Mouse (Mus musculus) intestine, postnatal 0 days (tissue): ENCODE measurements at regions not wholly inside any gene's neighbourhood (a gene's known extent, or its start where the extent isn't known, plus 50 kb on each side); places are given as distances from the start of the nearest gene placed in this dataset.

Experiments
- ATAC-seq: fragments of 200-750 bp; cut with Nextera tagmentation; 2 replicates; pipeline ENCODE4 v1.8.0; 2017; ENCODE audit warnings: mild to moderate bottlenecking, moderate TSS enrichment, moderate library complexity
- H3K27ac ChIP-seq: fragments of 300-500 bp; sonication (generic); 2 replicates; pipeline ENCODE4 v1.5.1; 2014; ENCODE audit warnings: mild to moderate bottlenecking, low read depth, low read length, moderate library complexity
- H3K27me3 ChIP-seq: fragments of 300-500 bp; sonication (generic); replicated peaks from 2 replicates; pipeline ENCODE4 v1.6.1; 2014; ENCODE audit warnings: low read length, mixed read lengths; ENCODE audit not compliant: control insufficient read depth, insufficient read depth
- H3K36me3 ChIP-seq: fragments of 300-500 bp; sonication (generic); 2 replicates; pipeline ENCODE4 v1.6.1; 2014; ENCODE audit warnings: mild to moderate bottlenecking, moderate library complexity; ENCODE audit not compliant: control insufficient read depth, insufficient read depth
- H3K4me1 ChIP-seq: fragments of 300-500 bp; sonication (generic); replicated peaks from 2 replicates; pipeline ENCODE4 v1.6.1; 2014; ENCODE audit warnings: antibody characterized with exemption, low read length, mixed read lengths; ENCODE audit not compliant: control insufficient read depth, insufficient read depth
- H3K4me2 ChIP-seq: fragments of 300-500 bp; sonication (generic); replicated peaks from 2 replicates; pipeline ENCODE4 v1.6.1; 2014; ENCODE audit warnings: low read depth, mild to moderate bottlenecking, moderate library complexity
- H3K4me3 ChIP-seq: fragments of 300-500 bp; sonication (generic); 2 replicates; pipeline ENCODE4 v1.5.1; 2014; ENCODE audit warnings: low read depth, low read length
- H3K9ac ChIP-seq: fragments of 300-500 bp; sonication (generic); 2 replicates; pipeline ENCODE4 v1.6.1; 2014; ENCODE audit warnings: mild to moderate bottlenecking, low read depth, low read length
- H3K9me3 ChIP-seq: fragments of 300-500 bp; sonication (generic); 2 replicates; pipeline ENCODE4 v1.6.1; 2016; ENCODE audit warnings: mixed run types; ENCODE audit not compliant: control insufficient read depth
- CTCF ChIP-seq: sonication (generic); IDR thresholded peaks from 2 replicates; pipeline ENCODE4 v1.5.1; 2016; ENCODE audit warnings: low read depth, mild to moderate bottlenecking, control low read depth, antibody characterized with exemption, moderate library complexity
- WGBS: fragments of 180-500 bp; shearing (Covaris S2); extraction: QIAGEN DNeasy Blood & Tissue Kit; methylation state at CpG from one replicate; pipeline ENCODE4 v1.1.7; 2014; 5-methylcytosine and 5-hydroxymethylcytosine counted together

- no peak for ATAC-seq
- Histone ChIP-seq H3K4me3 (no peak overlapping the region), H3K4me2 (no peak overlapping the region), H3K36me3 (no peaks in the 10 kb centered on the region), H3K9ac (no peak overlapping the region), H3K4me1 (no peaks in the 10 kb centered on the region), H3K9me3 (no peaks in the 10 kb centered on the region), H3K27ac (no peak overlapping the region), H3K27me3 (no peaks in the 10 kb centered on the region)
- TF ChIP-seq CTCF = no peak
- WGBS = 66% methylated on average over 12 of the region's 12 CpGs
These were observed 272.7 kb upstream of the Sall1 start for GRCm38 (mm10) chr8:89316566-89317175.

GRCm38 (mm10) chr8:89314907-89315306 lies 270.9 kb upstream of the Sall1 start:
- Histone ChIP-seq H3K36me3 (no peaks in the 10 kb centered on the region), H3K4me1 (no peaks in the 10 kb centered on the region), H3K4me3 (no peak overlapping the region), H3K9me3 (no peaks in the 10 kb centered on the region), H3K27me3 (no peaks in the 10 kb centered on the region), H3K27ac (no peak overlapping the region), H3K9ac (no peak overlapping the region), H3K4me2 (no peak overlapping the region)
- WGBS = 82% methylated on average over 3 of the region's 3 CpGs
- TF ChIP-seq CTCF = no peak
- ATAC-seq = no peak

- H3K4me2 ChIP-seq = no peak overlapping the region
- H3K36me3 ChIP-seq = no peaks in the 10 kb centered on the region
- H3K27me3 ChIP-seq = no peaks in the 10 kb centered on the region
- H3K4me1 ChIP-seq = peaks cover 6% of the 10 kb centered on the region; the same call in 1 of the 2 replicates
- no peak overlapping the region for H3K9ac ChIP-seq
- no peak for ATAC-seq
- H3K27ac ChIP-seq = no peak overlapping the region
- no peak for TF ChIP-seq CTCF
- WGBS = 39% methylated on average over 5 of the region's 5 CpGs
- H3K9me3 ChIP-seq = no peaks in the 10 kb centered on the region
- no peak overlapping the region for H3K4me3 ChIP-seq
These were observed 266.8 kb upstream of the Sall1 start for GRCm38 (mm10) chr8:89310696-89311214.

- Histone ChIP-seq H3K9me3 (no peaks in the 10 kb centered on the region), H3K36me3 (no peaks in the 10 kb centered on the region), H3K4me3 (no peak overlapping the region), H3K27me3 (no peaks in the 10 kb centered on the region), H3K9ac (no peak overlapping the region), H3K27ac (no peak overlapping the region), H3K4me1 (peaks cover 6% of the 10 kb centered on the region; the same call in 1 of the 2 replicates), H3K4me2 (no peak overlapping the region)
- ATAC-seq = no peak
- WGBS = 41% methylated on average over 4 of the region's 4 CpGs
- no peak for TF ChIP-seq CTCF
These were observed 265.6 kb upstream of the Sall1 start for GRCm38 (mm10) chr8:89309591-89309990.

- no peak for TF ChIP-seq CTCF
- Histone ChIP-seq H3K9me3 (no peaks in the 10 kb centered on the region), H3K4me2 (no peak overlapping the region), H3K27ac (no peak overlapping the region), H3K27me3 (0 out of 2 replicates have a peak, but pooled peaks cover 4% of the 10 kb centered on the region), H3K4me3 (no peak overlapping the region), H3K9ac (no peak overlapping the region), H3K36me3 (no peaks in the 10 kb centered on the region), H3K4me1 (peaks cover 6% of the 10 kb centered on the region; the same call in 1 of the 2 replicates)
- 57% methylated on average over 5 of the region's 5 CpGs for WGBS
- ATAC-seq = no peak
These were observed 265.0 kb upstream of the Sall1 start for GRCm38 (mm10) chr8:89308950-89309349.

GRCm38 (mm10) chr8:89308532-89308931 lies 264.6 kb upstream of the Sall1 start:
- peaks cover 6% of the 10 kb centered on the region; the same call in 1 of the 2 replicates for H3K4me1 ChIP-seq
- no peak overlapping the region for H3K4me2 ChIP-seq
- H3K9ac ChIP-seq = no peak overlapping the region
- no peak overlapping the region for H3K4me3 ChIP-seq
- TF ChIP-seq CTCF = no peak
- no peaks in the 10 kb centered on the region for H3K36me3 ChIP-seq
- H3K27ac ChIP-seq = no peak overlapping the region
- no peaks in the 10 kb centered on the region for H3K9me3 ChIP-seq
- H3K27me3 ChIP-seq = 0 out of 2 replicates have a peak, but pooled peaks cover 4% of the 10 kb centered on the region
- WGBS = 67% methylated on average over 8 of the region's 8 CpGs
- ATAC-seq = no peak
